Mouse (Mus musculus): ENCODE measurements around the gene Map4. TPM values are rescaled to one million over a fixed set of nuclear protein-coding genes. Genes with fewer than 3 reads are reported as not detected.
"Not testable (repeated sequence)": the region's sequence is repeated elsewhere in the genome, so short reads cannot be mapped to it uniquely, and the experiment has no call there.

Gene Map4
- total RNA-seq, 1 experiment from 2014 or later = 83.4 TPM

GRCm38 (mm10) chr9:110064641-110065040, 133.4 kb downstream of the Map4 start:
- no peak for DNase-seq

GRCm38 (mm10) chr9:110068745-110069144, 137.5 kb downstream of the Map4 start:
- peak; percentile 41 for DNase-seq

- DNase-seq = peak; percentile 85
Measured at GRCm38 (mm10) chr9:110070358-110070757, 139.1 kb downstream of the Map4 start.

GRCm38 (mm10) chr9:110071011-110071410, 139.8 kb downstream of the Map4 start:
- no peak for DNase-seq

GRCm38 (mm10) chr9:110071843-110072242, 140.6 kb downstream of the Map4 start:
- DNase-seq = peak; percentile 83

- not testable (repeated sequence) for DNase-seq
Measured at GRCm38 (mm10) chr9:110076468-110076867, 145.2 kb downstream of the Map4 start.

- no peak for DNase-seq
Measured at GRCm38 (mm10) chr9:110081066-110081465, 149.8 kb downstream of the Map4 start.

GRCm38 (mm10) chr9:110084201-110084964, 153.1 kb downstream of the Map4 start:
- no peak for DNase-seq

GRCm38 (mm10) chr9:110085693-110086092, 154.4 kb downstream of the Map4 start:
- no peak for DNase-seq

- DNase-seq = no peak
Measured at GRCm38 (mm10) chr9:110093303-110093702, 162.0 kb downstream of the Map4 start.

GRCm38 (mm10) chr9:110094761-110095160, 163.5 kb downstream of the Map4 start:
- no peak for DNase-seq

GRCm38 (mm10) chr9:110097791-110098190, 166.5 kb downstream of the Map4 start:
- DNase-seq = no peak

GRCm38 (mm10) chr9:110100627-110101600, 169.7 kb downstream of the Map4 start:
- peak; percentile 97 for DNase-seq

GRCm38 (mm10) chr9:110116353-110116976, 185.2 kb downstream of the Map4 start:
- DNase-seq = no peak

GRCm38 (mm10) chr9:110116977-110117778, 185.9 kb downstream of the Map4 start, which contains the start of gene Smarcc1:
Smarcc1 (plus strand) TSS chr9:110117708.
- peak; percentile 89 for DNase-seq

GRCm38 (mm10) chr9:110117779-110118139, 186.5 kb downstream of the Map4 start, which contains the start of gene Dhx30:
Dhx30 (minus strand) TSS chr9:110117830.
- DNase-seq = no peak

GRCm38 (mm10) chr9:110118249-110118648, 187.0 kb downstream of the Map4 start:
- DNase-seq = no peak

- no peak for DNase-seq
Measured at GRCm38 (mm10) chr9:110121424-110121823, 190.2 kb downstream of the Map4 start.

- no peak for DNase-seq
Measured at GRCm38 (mm10) chr9:110123322-110123721, 192.1 kb downstream of the Map4 start.

GRCm38 (mm10) chr9:110124008-110124540, 192.8 kb downstream of the Map4 start:
- DNase-seq = not testable (repeated sequence)

GRCm38 (mm10) chr9:110130896-110131524, 199.8 kb downstream of the Map4 start:
- no peak for DNase-seq
